14 mouse cellular contexts compared by ENCODE assay signal in genomic region chr16:17249135-17249534, GRCm38 (mm10). TPM values are rescaled to one million over a fixed set of nuclear protein-coding genes. Genes with fewer than 3 reads are reported as not detected.
DNase-seq lines count a peak whose midpoint lies in the region; ATAC-seq lines count a peak whose summit lies in the region.
"Had no signal": no experiment of that assay in that cellular context is flagged by ENCODE, and none has a peak within 500 bp of the region (broad histone marks: within the 10 kb centered on the region; RNA-seq: fewer than 3 reads in every experiment).

No protein-coding gene starts in this region.

- H3K4me1 ChIP-seq in kidney, embryonic 15.5 days, result peaks cover 54% of the 10 kb centered on the region

- WGBS in kidney, embryonic 15.5 days, result 35% methylated on average over 6 of the region's 6 CpGs

- H3K4me2 ChIP-seq in kidney, embryonic 15.5 days, result no peak overlapping the region
- H3K4me2 ChIP-seq: forebrain, embryonic 12.5 days had no signal

- H3K9me3 ChIP-seq in kidney, embryonic 15.5 days (replicated peaks), result no peaks in the 10 kb centered on the region
- H3K9me3 ChIP-seq: forebrain, embryonic 12.5 days had no signal

- no peak for DNase-seq in kidney, postnatal 14 days
- DNase-seq in adrenal gland, postnatal 14 days, result peak; percentile 68
- peak; percentile 71 for DNase-seq in liver
- no peak for DNase-seq in natural killer cell, adult 2 months (ENCODE audit: low spot score in 2 of 2)
- no peak for DNase-seq in embryo, embryonic 11 days
- no peak for DNase-seq in gastrocnemius, postnatal 10 days
- DNase-seq: heart, postnatal 10 days; kidney, adult 2 months; left cerebral cortex, postnatal 4 days; lung, postnatal 14 days had no signal

- no peak overlapping the region for H3K4me3 ChIP-seq in kidney, embryonic 15.5 days (replicated peaks)
- H3K4me3 ChIP-seq: forebrain, embryonic 12.5 days had no signal

- no peaks in the 10 kb centered on the region for H3K27me3 ChIP-seq in kidney, embryonic 15.5 days
- H3K27me3 ChIP-seq: forebrain, embryonic 12.5 days had no signal

- H3K36me3 ChIP-seq in kidney, embryonic 15.5 days, result no peaks in the 10 kb centered on the region
- H3K36me3 ChIP-seq: forebrain, embryonic 12.5 days had no signal

- H3K27ac ChIP-seq in kidney, embryonic 15.5 days, result peak overlapping the region; percentile 35; the same call in 1 of the 2 replicates
- H3K27ac ChIP-seq: forebrain, embryonic 12.5 days; stomach, postnatal 0 days had no signal

- no peak overlapping the region for H3K9ac ChIP-seq in kidney, embryonic 15.5 days
- H3K9ac ChIP-seq: forebrain, embryonic 12.5 days had no signal

- no peak for ATAC-seq in kidney, embryonic 15.5 days (replicated peaks; ENCODE audit: low FRiP score)
- peak; percentile 56; the same call in 1 of the 2 replicates for ATAC-seq in monocyte, adult 5-6 weeks (replicated peaks; ENCODE audit: insufficient number of reproducible peaks, low FRiP score, low TSS enrichment, poor library complexity, severe bottlenecking)

RNA-seq across cellular contexts. Expression of gene Hic2, which starts 15.8 kb away (rescaled TPM):
- 4.6 and 4.8 TPM in 2 replicates for polyA plus RNA-seq in kidney, embryonic 15.5 days (2015; fragmentation: Nextera tagmentation; extraction: Ambion mirVana)
- total RNA-seq in adrenal gland, postnatal 14 days (2021), result 2.7 and 3.2 TPM in 2 replicates
- total RNA-seq in monocyte, adult 5-6 weeks (2017), result 2.3 to 8.0 TPM (median 7.2 TPM) in 3 replicates
- 1 to 10 TPM; 1.7 to 2.1 TPM for total RNA-seq in gastrocnemius, postnatal 10 days (2021)

RNA-seq across cellular contexts. Expression of gene Tmem191c, which starts 26.7 kb away (rescaled TPM):
- 13.3 and 17.7 TPM in 2 replicates for polyA plus RNA-seq in kidney, embryonic 15.5 days (2015; fragmentation: Nextera tagmentation; extraction: Ambion mirVana)
- total RNA-seq in adrenal gland, postnatal 14 days (2021), result 8.4 and 10.5 TPM in 2 replicates
- total RNA-seq in monocyte, adult 5-6 weeks (2017), result 5.1 to 12.9 TPM (median 8.6 TPM) in 3 replicates
- 1 to 10 TPM; 1.9 to 3.0 TPM for total RNA-seq in gastrocnemius, postnatal 10 days (2021)

RNA-seq across cellular contexts. Expression of gene Rimbp3, which starts 40.7 kb away (rescaled TPM):
- polyA plus RNA-seq in kidney, embryonic 15.5 days (2015; fragmentation: Nextera tagmentation; extraction: Ambion mirVana), result 0.44 and 0.73 TPM in 2 replicates
- 0.07 and 0.08 TPM in 2 replicates for total RNA-seq in adrenal gland, postnatal 14 days (2021)
- total RNA-seq in monocyte, adult 5-6 weeks (2017), result 0.10 to 0.19 TPM in 2 of 3 replicates, not detected in the other
- total RNA-seq in gastrocnemius, postnatal 10 days (2021), result under 1 TPM; 0.11 to 0.19 TPM

RNA-seq across cellular contexts. Expression of gene Ube2l3, which starts 46.7 kb away (rescaled TPM):
- polyA plus RNA-seq in kidney, embryonic 15.5 days (2015; fragmentation: Nextera tagmentation; extraction: Ambion mirVana), result 360 and 379 TPM in 2 replicates
- 190 and 193 TPM in 2 replicates for total RNA-seq in adrenal gland, postnatal 14 days (2021)
- 72.4 to 90.6 TPM (median 82.3 TPM) in 3 replicates for total RNA-seq in monocyte, adult 5-6 weeks (2017)
- 100 to 1,000 TPM; 163 to 166 TPM for total RNA-seq in gastrocnemius, postnatal 10 days (2021)

Comparison
In these comparisons a context has a peak if more than half of its experiments do, and no peak if none do; other contexts are left out.
1. DNase-seq: peak in adrenal gland, postnatal 14 days (single experiment) and liver (single experiment); none in kidney, postnatal 14 days (single experiment), natural killer cell, adult 2 months (0 of 2), embryo, embryonic 11 days (single experiment) and gastrocnemius, postnatal 10 days (single experiment).